Mouse (Mus musculus) liver, postnatal 0 days (tissue): Measurements from ENCODE around the gene Tmem156.

Experiments
- CTCF ChIP-seq: sonication (generic); IDR thresholded peaks from 2 replicates; pipeline ENCODE4 v1.5.1; 2016; ENCODE audit warnings: antibody characterized with exemption, low read depth
- EP300 ChIP-seq: IDR thresholded peaks from 2 replicates; pipeline ENCODE4 v1.6.1; 2016; ENCODE audit warnings: antibody characterized with exemption, low read depth, mild to moderate bottlenecking

DNA sequence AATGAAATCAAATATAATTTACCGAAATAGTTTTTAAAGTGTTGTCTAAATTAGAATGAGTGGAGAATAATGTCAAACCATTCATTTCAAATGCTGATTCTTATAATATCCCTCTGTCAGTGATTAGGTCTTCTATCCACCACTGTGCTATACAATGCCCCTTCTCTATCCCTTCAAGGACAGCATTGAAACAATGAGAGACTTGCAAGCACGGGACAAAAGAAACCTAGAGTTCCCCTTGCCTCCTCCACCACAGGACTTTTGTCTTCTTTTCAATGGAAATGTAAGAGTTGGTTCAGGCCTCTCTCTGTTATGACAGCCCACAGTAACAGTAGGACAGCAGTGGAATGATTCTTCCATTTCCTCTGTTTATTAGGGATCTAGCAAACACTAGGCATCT, 28.7 kb downstream of the Tmem156 start:
- no peak for TF ChIP-seq CTCF
- no peak for TF ChIP-seq EP300
